Mouse (Mus musculus) forebrain, embryonic 12.5 days (tissue): Measurements from ENCODE around the gene Dnah7b. TPM values are rescaled to one million over a fixed set of nuclear protein-coding genes. Genes with fewer than 3 reads are reported as not detected.
"Not testable (repeated sequence)": the region's sequence is repeated elsewhere in the genome, so short reads cannot be mapped to it uniquely, and the experiment has no call there.

Experiments used
- ATAC-seq: fragments of 200-750 bp; cut with Nextera tagmentation; 2 replicates; pipeline ENCODE4 v1.8.0; 2017; ENCODE audit warnings: moderate TSS enrichment; ENCODE audit not compliant: low FRiP score
- H3K27ac ChIP-seq: fragments of 300-500 bp; sonication (generic); 2 replicates; pipeline ENCODE4 v1.5.1; 2016; ENCODE audit warnings: mild to moderate bottlenecking
- H3K27me3 ChIP-seq: fragments of 300-500 bp; sonication (generic); 2 replicates; pipeline ENCODE4 v1.6.1; 2016; ENCODE audit warnings: mild to moderate bottlenecking
- H3K36me3 ChIP-seq: fragments of 300-500 bp; sonication (generic); replicated peaks from 2 replicates; pipeline ENCODE4 v1.6.1; 2016; ENCODE audit warnings: mild to moderate bottlenecking
- H3K4me1 ChIP-seq: fragments of 300-500 bp; sonication (generic); 2 replicates; pipeline ENCODE4 v1.6.1; 2016
- H3K4me2 ChIP-seq: fragments of 300-500 bp; sonication (generic); 2 replicates; pipeline ENCODE4 v1.6.1; 2016; ENCODE audit warnings: mild to moderate bottlenecking, moderate library complexity
- H3K4me3 ChIP-seq: fragments of 300-500 bp; sonication (generic); replicated peaks from 2 replicates; pipeline ENCODE4 v1.5.1; 2016; ENCODE audit warnings: mild to moderate bottlenecking
- H3K9ac ChIP-seq: fragments of 300-500 bp; sonication (generic); 2 replicates; pipeline ENCODE4 v1.6.1; 2016; ENCODE audit warnings: mild to moderate bottlenecking
- H3K9me3 ChIP-seq: fragments of 300-500 bp; sonication (generic); 2 replicates; pipeline ENCODE4 v1.6.1; 2016
- WGBS: fragments of 180-500 bp; shearing (Covaris S2); methylation state at CpG from one replicate; pipeline ENCODE4 v1.1.7; 2016; 5-methylcytosine and 5-hydroxymethylcytosine counted together
- polyA plus RNA-seq: library from polyadenylated mRNA; unstranded; fragments of >200 nt; fragmentation: Nextera tagmentation; extraction: Ambion mirVana; gene quantifications from 2 replicates; pipeline ENCODE4 v1.2.1, GENCODE M21; 2016

The Dnah7b gene
- polyA plus RNA-seq, 1 experiment from 2014 or later, result 2.9 TPM

DNA sequence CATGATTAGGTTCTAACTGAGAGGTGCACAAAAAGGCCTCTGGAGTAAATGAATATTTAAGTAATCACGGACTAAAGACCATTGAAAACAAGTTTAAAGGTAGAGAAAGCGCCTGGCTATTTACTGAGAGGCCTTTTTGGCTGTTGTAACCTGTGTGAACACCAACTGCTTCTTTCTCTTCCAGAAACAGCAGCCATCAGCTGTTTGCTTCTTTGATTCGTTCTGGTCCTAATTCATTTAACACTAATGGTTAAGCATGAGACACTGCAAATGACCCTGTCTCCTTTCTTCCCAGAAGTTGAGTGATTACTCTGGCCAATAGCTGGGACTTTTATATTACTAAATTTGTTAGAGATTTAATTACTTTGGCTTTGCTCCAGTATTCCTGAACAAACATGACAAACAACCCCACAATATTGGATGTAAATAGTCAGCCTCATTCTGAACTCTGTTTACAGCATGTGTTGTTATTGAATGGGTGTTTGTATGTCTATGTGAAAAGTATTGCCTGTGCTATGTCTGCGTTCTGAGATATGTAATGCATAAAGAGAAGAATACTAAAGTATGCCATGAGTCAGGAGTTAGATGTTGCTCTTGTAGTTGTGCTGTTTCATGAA is 328.7 kb downstream of the Dnah7b start:
- not testable (repeated sequence) for H3K4me1 ChIP-seq, H3K27ac ChIP-seq, H3K27me3 ChIP-seq, H3K4me2 ChIP-seq, H3K9me3 ChIP-seq, H3K9ac ChIP-seq, H3K36me3 ChIP-seq, H3K4me3 ChIP-seq
- ATAC-seq, result peak; percentile 75; the same call in 1 of the 2 replicates
- WGBS, result 68% methylated on average over 3 of the region's 4 CpGs

DNA sequence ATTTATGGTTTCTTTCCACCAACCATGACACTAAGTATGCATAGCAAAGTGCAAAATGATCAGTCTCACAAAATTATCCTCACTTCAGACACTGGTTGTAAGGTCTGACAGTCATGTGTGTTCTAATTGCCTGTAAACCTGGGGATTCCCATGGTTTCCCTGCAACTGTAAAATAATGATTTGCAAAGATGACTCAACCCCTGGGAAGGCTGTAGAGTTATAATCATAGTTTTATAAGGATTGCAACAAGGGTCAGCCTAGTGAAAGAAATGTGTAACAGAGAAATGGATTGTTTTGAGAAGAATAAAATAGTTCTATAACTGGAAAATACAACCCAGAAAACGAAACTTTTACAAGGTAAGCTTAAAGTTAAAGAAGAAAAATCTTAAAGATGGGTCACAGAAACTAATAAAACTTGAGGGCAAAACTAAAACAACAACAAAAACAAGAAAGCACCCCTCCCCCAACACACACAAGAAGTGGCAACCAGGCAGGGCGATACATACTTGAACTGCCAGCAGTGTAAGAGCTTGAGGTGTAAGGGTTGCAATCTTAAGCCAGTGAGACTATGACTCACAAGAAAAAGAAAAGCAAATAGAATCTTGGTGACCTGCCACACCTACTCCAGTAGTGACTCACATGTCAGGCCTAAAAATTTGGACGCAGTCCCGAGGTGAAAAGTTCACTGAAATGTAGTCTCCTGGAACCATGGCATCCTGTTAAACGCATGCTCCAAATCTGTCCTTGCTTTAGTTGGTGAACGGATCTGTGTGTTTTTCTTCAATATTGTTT is 342.4 kb downstream of the Dnah7b start:
- Histone ChIP-seq H3K4me1 (no peaks in the 10 kb centered on the region), H3K4me2 (no peak overlapping the region), H3K36me3 (no peaks in the 10 kb centered on the region), H3K4me3 (no peak overlapping the region), H3K27ac (no peak overlapping the region), H3K9me3 (no peaks in the 10 kb centered on the region), H3K27me3 (no peaks in the 10 kb centered on the region), H3K9ac (no peak overlapping the region)
- WGBS, result 88% methylated on average over 6 of the region's 6 CpGs
- ATAC-seq, result no peak

DNA sequence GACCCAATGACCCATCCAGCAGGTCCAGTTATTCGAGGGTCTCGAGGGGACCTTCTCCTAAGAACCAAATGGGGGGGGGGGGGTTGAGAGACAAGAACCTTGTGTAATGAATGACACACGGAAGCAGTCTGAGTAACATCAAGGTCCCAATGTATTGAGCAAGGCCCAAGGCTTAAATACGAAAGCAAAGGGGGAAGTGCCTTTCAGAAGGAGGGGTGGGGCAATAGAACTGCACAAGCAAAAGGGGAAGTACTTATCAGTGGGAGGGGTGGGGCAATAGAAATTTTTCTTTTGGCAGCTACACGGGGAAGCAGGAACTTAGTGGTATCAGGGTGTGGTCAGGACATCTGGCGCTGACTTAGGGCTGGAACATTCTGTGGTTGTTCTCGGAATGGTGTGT is 348.7 kb downstream of the Dnah7b start:
- 93% methylated on average over 7 of the region's 7 CpGs for WGBS
- H3K27ac ChIP-seq, ATAC-seq: not testable (repeated sequence)

GRCm38 (mm10) chr1:46416946-46417345 is 350.8 kb downstream of the Dnah7b start:
- not testable (repeated sequence) for H3K4me3 ChIP-seq, ATAC-seq, H3K36me3 ChIP-seq, H3K9me3 ChIP-seq, H3K27ac ChIP-seq, H3K4me2 ChIP-seq, H3K4me1 ChIP-seq, H3K27me3 ChIP-seq, H3K9ac ChIP-seq
- WGBS, result 29% methylated on average over 3 of the region's 3 CpGs

More for the DNA sequence above, 348.7 kb downstream of the Dnah7b start:
- not testable (repeated sequence) for H3K4me2 ChIP-seq, H3K36me3 ChIP-seq, H3K27me3 ChIP-seq, H3K9me3 ChIP-seq, H3K4me3 ChIP-seq, H3K9ac ChIP-seq, H3K4me1 ChIP-seq

DNA sequence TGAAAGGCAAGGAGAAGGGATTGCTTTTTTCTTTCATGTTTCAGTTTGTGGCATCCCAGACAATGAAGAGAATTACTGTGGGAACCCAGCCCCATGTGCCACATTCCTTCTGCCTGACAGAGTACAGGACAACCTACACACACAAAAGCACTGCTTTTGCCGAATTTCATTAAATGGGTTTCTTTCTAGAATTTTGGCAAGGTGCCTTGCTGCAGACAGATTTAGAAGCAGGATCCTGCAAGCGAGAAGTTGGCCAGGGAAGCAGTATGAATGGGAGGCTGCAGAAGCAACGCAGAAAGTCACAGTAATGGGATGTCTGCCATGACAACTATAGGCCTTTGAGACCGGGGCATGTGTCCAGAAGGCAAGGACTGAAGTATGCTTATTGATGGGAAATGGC is 352.9 kb downstream of the Dnah7b start:
- not testable (repeated sequence) for H3K4me3 ChIP-seq, H3K27me3 ChIP-seq, H3K36me3 ChIP-seq, H3K27ac ChIP-seq, H3K9ac ChIP-seq, H3K9me3 ChIP-seq, H3K4me1 ChIP-seq, H3K4me2 ChIP-seq
- WGBS, result 57% methylated on average over 3 of the region's 4 CpGs
- ATAC-seq, result peak; percentile 36; the same call in 1 of the 2 replicates

Other genes starting within 250 kb of the Dnah7b start
- gene Gm5269, start 176.0 kb upstream of the Dnah7b start, polyA plus RNA-seq, result not detected in 2 replicates
- gene Slc40a1, start 139.8 kb upstream of the Dnah7b start, polyA plus RNA-seq, result 15.4 and 16.6 TPM in 2 replicates